Mouse (Mus musculus): ENCODE data around the gene Ksr1. TPM values are rescaled to one million over a fixed set of nuclear protein-coding genes. Genes with fewer than 3 reads are reported as not detected.

The Ksr1 gene
- polyA plus RNA-seq, 1 experiment from 2014 or later = 6.0 TPM

- H3K36me3 ChIP-seq (ENCODE audit: control insufficient read depth, insufficient read depth, low read length) = peaks cover 13% of the 10 kb centered on the region
- no peaks in the 10 kb centered on the region for H3K9me3 ChIP-seq (ENCODE audit: control insufficient read depth, low read length)
- H3K9ac ChIP-seq (ENCODE audit: low read length) = no peak overlapping the region
- H3K4me3 ChIP-seq (ENCODE audit: low read depth, low read length) = no peak overlapping the region
- no peaks in the 10 kb centered on the region for H3K27me3 ChIP-seq (replicated peaks; ENCODE audit: control insufficient read depth, insufficient read depth, low read length)
- WGBS = 55% methylated on average over 2 of the region's 2 CpGs
- no peaks in the 10 kb centered on the region for H3K4me1 ChIP-seq (replicated peaks; ENCODE audit: control insufficient read depth, insufficient read depth, low read length)
- no peak overlapping the region for H3K4me2 ChIP-seq (ENCODE audit: low read length)
- no peak for DNase-seq (ENCODE audit: low spot score)
- H3K27ac ChIP-seq (ENCODE audit: low read depth) = no peak overlapping the region
- no peak for ATAC-seq (replicated peaks; ENCODE audit: low FRiP score, low TSS enrichment, low read depth)
Measured at GRCm38 (mm10) chr11:79039488-79039887, 106.7 kb downstream of the Ksr1 start.

- Histone ChIP-seq H3K9ac (ENCODE audit: low read length) (no peak overlapping the region), H3K4me1 (replicated peaks; ENCODE audit: control insufficient read depth, insufficient read depth, low read length) (no peaks in the 10 kb centered on the region), H3K27ac (ENCODE audit: low read depth) (no peak overlapping the region), H3K27me3 (replicated peaks; ENCODE audit: control insufficient read depth, insufficient read depth, low read length) (no peaks in the 10 kb centered on the region), H3K9me3 (ENCODE audit: control insufficient read depth, low read length) (no peaks in the 10 kb centered on the region), H3K4me3 (ENCODE audit: low read depth, low read length) (no peak overlapping the region), H3K4me2 (ENCODE audit: low read length) (no peak overlapping the region), H3K36me3 (ENCODE audit: control insufficient read depth, insufficient read depth, low read length) (peaks cover 13% of the 10 kb centered on the region)
- ATAC-seq (replicated peaks; ENCODE audit: low FRiP score, low TSS enrichment, low read depth) = no peak
- WGBS = 82% methylated on average over 12 of the region's 12 CpGs
- DNase-seq (ENCODE audit: low spot score) = no peak
Measured at GRCm38 (mm10) chr11:79037555-79037954, 108.7 kb downstream of the Ksr1 start.

- Histone ChIP-seq H3K9ac (ENCODE audit: low read length) (no peak overlapping the region), H3K4me1 (replicated peaks; ENCODE audit: control insufficient read depth, insufficient read depth, low read length) (no peaks in the 10 kb centered on the region), H3K36me3 (ENCODE audit: control insufficient read depth, insufficient read depth, low read length) (peaks cover 13% of the 10 kb centered on the region), H3K4me2 (ENCODE audit: low read length) (no peak overlapping the region), H3K27me3 (replicated peaks; ENCODE audit: control insufficient read depth, insufficient read depth, low read length) (no peaks in the 10 kb centered on the region), H3K4me3 (ENCODE audit: low read depth, low read length) (no peak overlapping the region), H3K27ac (ENCODE audit: low read depth) (no peak overlapping the region), H3K9me3 (ENCODE audit: control insufficient read depth, low read length) (no peaks in the 10 kb centered on the region)
- DNase-seq (ENCODE audit: low spot score) (no peak), ATAC-seq (replicated peaks; ENCODE audit: low FRiP score, low TSS enrichment, low read depth) (no peak)
- 84% methylated on average over 13 of the region's 13 CpGs for WGBS
Measured at GRCm38 (mm10) chr11:79036324-79036723, 109.9 kb downstream of the Ksr1 start.

- ATAC-seq (replicated peaks; ENCODE audit: low FRiP score, low TSS enrichment, low read depth) (no peak), DNase-seq (ENCODE audit: low spot score) (no peak)
- Histone ChIP-seq H3K27me3 (replicated peaks; ENCODE audit: control insufficient read depth, insufficient read depth, low read length) (no peaks in the 10 kb centered on the region), H3K9me3 (ENCODE audit: control insufficient read depth, low read length) (no peaks in the 10 kb centered on the region), H3K27ac (ENCODE audit: low read depth) (no peak overlapping the region), H3K4me2 (ENCODE audit: low read length) (no peak overlapping the region), H3K36me3 (ENCODE audit: control insufficient read depth, insufficient read depth, low read length) (peaks cover 10% of the 10 kb centered on the region), H3K4me1 (replicated peaks; ENCODE audit: control insufficient read depth, insufficient read depth, low read length) (peaks cover 8% of the 10 kb centered on the region; the same call in 1 of the 2 replicates), H3K4me3 (ENCODE audit: low read depth, low read length) (no peak overlapping the region), H3K9ac (ENCODE audit: low read length) (no peak overlapping the region)
- 88% methylated on average over 11 of the region's 11 CpGs for WGBS
Measured at GRCm38 (mm10) chr11:79033636-79034035, 112.6 kb downstream of the Ksr1 start.

GRCm38 (mm10) chr11:79033021-79033420 is 113.2 kb downstream of the Ksr1 start:
- Histone ChIP-seq H3K9me3 (ENCODE audit: control insufficient read depth, low read length) (no peaks in the 10 kb centered on the region), H3K4me1 (replicated peaks; ENCODE audit: control insufficient read depth, insufficient read depth, low read length) (peaks cover 8% of the 10 kb centered on the region; the same call in 1 of the 2 replicates), H3K4me2 (ENCODE audit: low read length) (no peak overlapping the region), H3K4me3 (ENCODE audit: low read depth, low read length) (no peak overlapping the region), H3K36me3 (ENCODE audit: control insufficient read depth, insufficient read depth, low read length) (peaks cover 10% of the 10 kb centered on the region), H3K27me3 (replicated peaks; ENCODE audit: control insufficient read depth, insufficient read depth, low read length) (no peaks in the 10 kb centered on the region), H3K27ac (ENCODE audit: low read depth) (no peak overlapping the region), H3K9ac (ENCODE audit: low read length) (no peak overlapping the region)
- ATAC-seq (replicated peaks; ENCODE audit: low FRiP score, low TSS enrichment, low read depth) (no peak), DNase-seq (ENCODE audit: low spot score) (no peak)
- 72% methylated on average over 12 of the region's 12 CpGs for WGBS

GRCm38 (mm10) chr11:79031452-79031746 is 114.8 kb downstream of the Ksr1 start:
- Histone ChIP-seq H3K4me1 (replicated peaks; ENCODE audit: control insufficient read depth, insufficient read depth, low read length) (peaks cover 8% of the 10 kb centered on the region; the same call in 1 of the 2 replicates), H3K9ac (ENCODE audit: low read length) (no peak overlapping the region), H3K27ac (ENCODE audit: low read depth) (no peak overlapping the region), H3K36me3 (ENCODE audit: control insufficient read depth, insufficient read depth, low read length) (peaks cover 26% of the 10 kb centered on the region), H3K9me3 (ENCODE audit: control insufficient read depth, low read length) (no peaks in the 10 kb centered on the region), H3K4me2 (ENCODE audit: low read length) (no peak overlapping the region), H3K27me3 (replicated peaks; ENCODE audit: control insufficient read depth, insufficient read depth, low read length) (no peaks in the 10 kb centered on the region), H3K4me3 (ENCODE audit: low read depth, low read length) (no peak overlapping the region)
- DNase-seq (ENCODE audit: low spot score) = no peak
- no peak for ATAC-seq (replicated peaks; ENCODE audit: low FRiP score, low TSS enrichment, low read depth)
- 69% methylated on average over 5 of the region's 5 CpGs for WGBS

GRCm38 (mm10) chr11:79030570-79031451 is 115.4 kb downstream of the Ksr1 start:
- Histone ChIP-seq H3K9ac (ENCODE audit: low read length) (no peak overlapping the region), H3K4me2 (ENCODE audit: low read length) (no peak overlapping the region), H3K4me3 (ENCODE audit: low read depth, low read length) (no peak overlapping the region), H3K4me1 (replicated peaks; ENCODE audit: control insufficient read depth, insufficient read depth, low read length) (peaks cover 8% of the 10 kb centered on the region; the same call in 1 of the 2 replicates), H3K27me3 (replicated peaks; ENCODE audit: control insufficient read depth, insufficient read depth, low read length) (no peaks in the 10 kb centered on the region), H3K9me3 (ENCODE audit: control insufficient read depth, low read length) (no peaks in the 10 kb centered on the region), H3K36me3 (ENCODE audit: control insufficient read depth, insufficient read depth, low read length) (peaks cover 27% of the 10 kb centered on the region), H3K27ac (ENCODE audit: low read depth) (no peak overlapping the region)
- DNase-seq (ENCODE audit: low spot score) (peak; percentile 98), ATAC-seq (replicated peaks; ENCODE audit: low FRiP score, low TSS enrichment, low read depth) (peak; percentile 37; the same call in 1 of the 2 replicates)
- 42% methylated on average over 19 of the region's 19 CpGs for WGBS

GRCm38 (mm10) chr11:79023751-79024150 is 122.5 kb downstream of the Ksr1 start:
- 75% methylated on average over 6 of the region's 6 CpGs for WGBS
- no peak overlapping the region for H3K9ac ChIP-seq (ENCODE audit: low read length)
- peaks cover 14% of the 10 kb centered on the region; the same call in 1 of the 2 replicates for H3K4me1 ChIP-seq (replicated peaks; ENCODE audit: control insufficient read depth, insufficient read depth, low read length)
- peak overlapping the region; percentile 20 for H3K4me2 ChIP-seq (ENCODE audit: low read length)
- DNase-seq (ENCODE audit: low spot score) (no peak), ATAC-seq (replicated peaks; ENCODE audit: low FRiP score, low TSS enrichment, low read depth) (no peak)
- no peaks in the 10 kb centered on the region for H3K27me3 ChIP-seq (replicated peaks; ENCODE audit: control insufficient read depth, insufficient read depth, low read length)
- H3K4me3 ChIP-seq (ENCODE audit: low read depth, low read length) = no peak overlapping the region
- peaks cover 36% of the 10 kb centered on the region for H3K36me3 ChIP-seq (ENCODE audit: control insufficient read depth, insufficient read depth, low read length)
- no peaks in the 10 kb centered on the region for H3K9me3 ChIP-seq (ENCODE audit: control insufficient read depth, low read length)
- peak overlapping the region; percentile 80 for H3K27ac ChIP-seq (ENCODE audit: low read depth)

GRCm38 (mm10) chr11:79023342-79023741 is 122.9 kb downstream of the Ksr1 start:
- no peaks in the 10 kb centered on the region for H3K9me3 ChIP-seq (ENCODE audit: control insufficient read depth, low read length)
- no peak for ATAC-seq (replicated peaks; ENCODE audit: low FRiP score, low TSS enrichment, low read depth)
- no peaks in the 10 kb centered on the region for H3K27me3 ChIP-seq (replicated peaks; ENCODE audit: control insufficient read depth, insufficient read depth, low read length)
- H3K4me1 ChIP-seq (replicated peaks; ENCODE audit: control insufficient read depth, insufficient read depth, low read length) = peaks cover 14% of the 10 kb centered on the region; the same call in 1 of the 2 replicates
- H3K27ac ChIP-seq (ENCODE audit: low read depth) = peak overlapping the region; percentile 80
- H3K9ac ChIP-seq (ENCODE audit: low read length) = 0 out of 2 replicates have a peak overlapping the region, but pooled peaks have one; percentile 13
- H3K4me2 ChIP-seq (ENCODE audit: low read length) = peak overlapping the region; percentile 20
- DNase-seq (ENCODE audit: low spot score) = peak; percentile 55
- H3K36me3 ChIP-seq (ENCODE audit: control insufficient read depth, insufficient read depth, low read length) = peaks cover 40% of the 10 kb centered on the region
- H3K4me3 ChIP-seq (ENCODE audit: low read depth, low read length) = no peak overlapping the region
- 37% methylated on average over 7 of the region's 7 CpGs for WGBS
